ENCODE assay signal across 8 mouse cellular contexts in the genomic region with DNA sequence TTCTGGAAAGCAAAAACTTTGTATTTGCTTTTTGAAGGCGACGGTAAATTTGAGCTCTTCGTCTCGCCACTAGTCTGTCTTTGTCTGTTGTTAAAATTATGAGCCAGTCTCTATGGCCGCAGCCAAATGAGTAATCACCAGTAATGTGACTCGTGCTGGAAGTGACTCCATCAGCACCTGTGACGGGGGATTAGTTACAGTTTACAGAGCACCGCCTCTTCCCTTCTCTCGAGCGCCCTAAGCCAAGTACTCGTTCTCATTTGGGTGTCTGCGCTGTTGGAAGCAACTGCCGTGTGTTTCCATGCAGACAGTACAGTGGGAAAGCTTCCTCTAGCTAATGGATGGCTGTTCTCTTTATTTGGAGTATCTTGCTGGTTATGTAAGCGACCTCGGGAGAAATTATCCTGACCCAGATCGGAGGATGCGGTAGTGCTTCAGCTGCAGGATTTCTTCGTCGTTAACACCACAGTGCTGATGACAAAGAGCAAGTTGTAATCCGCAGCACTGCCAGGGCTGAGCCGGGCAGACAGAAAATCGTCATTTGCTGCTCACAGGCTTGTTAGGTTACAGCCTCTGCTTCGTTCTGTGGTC.
DNase-seq lines count a peak whose midpoint lies in the region; ATAC-seq and TF ChIP-seq lines count a peak whose summit lies in the region.

No protein-coding gene starts in this region.

- under 1% methylated on average over 23 of the region's 23 CpGs for WGBS in hindbrain, embryonic 14.5 days

- peak; percentile 88 for DNase-seq in Patski (ENCODE audit: low read depth, low spot score)
- DNase-seq in cerebellum, postnatal 25 days: peak; percentile 81 to 85
- peak; percentile 46 to 50 for DNase-seq in frontal cortex, postnatal 25 days (ENCODE audit: low spot score in 2 of 2)
- DNase-seq in hindbrain, embryonic 14.5 days (ENCODE audit: low spot score): peak; percentile 80
- DNase-seq in layer of hippocampus, postnatal 36 days: peak; percentile 78 to 80
- peak; percentile 90 for DNase-seq in lung, postnatal 36 days
- DNase-seq in retina, postnatal 1 day: peak; percentile 90
- peak; percentile 37 for DNase-seq in urinary bladder, adult 2 months (ENCODE audit: low spot score)

- H3K4me1 ChIP-seq in hindbrain, embryonic 14.5 days (replicated peaks; ENCODE audit: control insufficient read depth, insufficient read depth, low read length): peaks cover 17% of the 10 kb centered on the region

- no peaks in the 10 kb centered on the region for H3K9me3 ChIP-seq in hindbrain, embryonic 14.5 days (ENCODE audit: control insufficient read depth, low read length)

- H3K4me3 ChIP-seq in hindbrain, embryonic 14.5 days (replicated peaks; ENCODE audit: low read length): peak overlapping the region; percentile 33

- H3K9ac ChIP-seq in hindbrain, embryonic 14.5 days: peak overlapping the region; percentile 56

- in situ Hi-C loops in Patski (cut with MboI; ENCODE audit: low pct_unique_long_range_greater_than_20kb): loop anchor here (5.0 kb wide), 1 partner anchor 88 kb away; a partner anchor contains a TSS

- no peaks in the 10 kb centered on the region for H3K36me3 ChIP-seq in hindbrain, embryonic 14.5 days (replicated peaks; ENCODE audit: control insufficient read depth, insufficient read depth)

- POLR2A ChIA-PET in Patski (lab: Charles Lee): interaction anchor here (0.7 to 1.2 kb wide), 4 partner anchors 10 to 276 kb away, joined by 3 to 4 read pairs (median 4); no protein-coding TSS in a partner anchor

- TF ChIP-seq CTCF in Patski (IDR thresholded peaks at IDR 0.05): peak; percentile 47

- peak overlapping the region; percentile 49 for H3K4me2 ChIP-seq in hindbrain, embryonic 14.5 days (replicated peaks)

- CTCF ChIA-PET in Patski (lab: Charles Lee): interaction anchor here (0.9 to 2.0 kb wide), 7 partner anchors 9 to 182 kb away, joined by 3 to 6 read pairs (median 4); no protein-coding TSS in a partner anchor

- no peaks in the 10 kb centered on the region for H3K27me3 ChIP-seq in Patski
- no peaks in the 10 kb centered on the region for H3K27me3 ChIP-seq in hindbrain, embryonic 14.5 days (ENCODE audit: control insufficient read depth, insufficient read depth, low read length)

- peak; percentile 96 for ATAC-seq in Patski
- ATAC-seq in hindbrain, embryonic 14.5 days (ENCODE audit: low FRiP score): peak; percentile 92

- H3K27ac ChIP-seq in hindbrain, embryonic 14.5 days: peak overlapping the region; percentile 90

Comparison
In these comparisons a context has a peak if more than half of its experiments do, and no peak if none do; other contexts are left out.
1. Peak in every context shown above with its lines: DNase-seq, ATAC-seq, H3K4me3 ChIP-seq and H3K27ac ChIP-seq.
2. DNase-seq: peak in every context shown above with its lines; median percentile 90 in lung, postnatal 36 days; 90 in retina, postnatal 1 day; 88 in Patski; 83 in cerebellum, postnatal 25 days; 80 in hindbrain, embryonic 14.5 days; 79 in layer of hippocampus, postnatal 36 days; 48 in frontal cortex, postnatal 25 days; 37 in urinary bladder, adult 2 months.